Mouse (Mus musculus) kidney, embryonic 16.5 days (tissue): ENCODE data around the gene Depdc7. TPM values are rescaled to one million over a fixed set of nuclear protein-coding genes. Genes with fewer than 3 reads are reported as not detected.

ENCODE experiments used
- polyA plus RNA-seq: library from polyadenylated mRNA; unstranded; fragments of >200 nt; fragmentation: Nextera tagmentation; extraction: Ambion mirVana; gene quantifications from 2 replicates; pipeline ENCODE4 v1.2.1, GENCODE M21; 2015

The Depdc7 gene
- polyA plus RNA-seq, 1 experiment from 2014 or later = 24.2 TPM

Other genes with a start within 250 kb of the Depdc7 start
- gene Hipk3, start 248.4 kb downstream of the Depdc7 start, polyA plus RNA-seq = 11.4 and 12.1 TPM in 2 replicates
- 62.9 and 74.6 TPM in 2 replicates for gene Cstf3, start 152.4 kb downstream of the Depdc7 start, polyA plus RNA-seq
- gene Tcp11l1, start 30.7 kb downstream of the Depdc7 start, polyA plus RNA-seq = 31.4 and 36.8 TPM in 2 replicates
- 0.19 TPM in 1 of 2 replicates, not detected in the other for gene Pin1rt1, start 26.5 kb downstream of the Depdc7 start, polyA plus RNA-seq
- gene Qser1, start 73.9 kb upstream of the Depdc7 start, polyA plus RNA-seq = 9.0 and 10.6 TPM in 2 replicates
- 2.5 and 2.7 TPM in 2 replicates for gene Prrg4, start 107.0 kb upstream of the Depdc7 start, polyA plus RNA-seq
- 4.5 and 4.7 TPM in 2 replicates for gene Ccdc73, start 124.9 kb upstream of the Depdc7 start, polyA plus RNA-seq